Mouse (Mus musculus): Measurements from ENCODE around the gene Unc13a.

DNA sequence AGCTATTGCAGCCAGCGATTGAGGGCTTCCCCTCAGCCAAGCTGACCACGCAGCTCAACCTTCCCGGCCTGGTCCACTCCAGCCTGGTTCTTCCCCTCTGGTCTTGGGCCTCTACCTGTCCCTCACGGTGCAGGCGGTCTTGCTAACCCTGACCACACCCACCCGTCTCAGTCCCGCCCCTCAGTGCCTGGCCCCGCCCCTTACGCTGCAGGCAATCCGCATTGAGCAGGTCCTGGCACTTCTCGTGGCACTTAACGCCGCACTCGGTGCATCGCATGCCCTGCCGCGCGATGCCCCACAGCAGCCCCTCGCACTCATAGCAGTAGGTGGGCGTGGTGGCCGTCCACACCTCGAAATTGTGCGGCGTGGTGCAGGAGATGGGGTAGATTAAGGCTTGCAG, 17.0 kb downstream of the Unc13a start:
- TF ChIP-seq USF1 (IDR thresholded peaks at IDR 0.05; ENCODE audit: low read depth) (no peak), POLR2A (IDR thresholded peaks at IDR 0.05; ENCODE audit: insufficient read length, low read depth) (no peak)
